Mouse (Mus musculus): ENCODE data around the gene Raf1.

DNA sequence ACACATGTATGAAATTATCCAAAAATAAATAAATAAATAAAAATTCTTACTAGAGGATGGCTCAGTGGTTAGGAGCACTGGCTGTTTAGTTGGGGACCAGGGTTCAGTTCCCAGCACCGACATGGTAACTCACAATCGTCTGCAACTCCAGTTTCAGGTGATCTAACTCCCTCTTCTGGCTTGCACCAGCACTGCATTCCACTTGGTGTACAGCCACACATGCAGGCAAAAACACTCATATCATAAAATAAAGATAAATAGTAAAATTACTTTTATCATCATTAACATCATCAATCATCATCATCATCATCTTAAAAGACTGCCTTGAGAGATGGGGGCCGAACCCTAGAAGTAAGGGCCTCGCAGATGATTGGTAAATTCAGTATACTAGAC lies 75.1 kb downstream of the Raf1 start:
- TF ChIP-seq CTCF (IDR thresholded peaks at IDR 0.05; ENCODE audit: control insufficient read depth, insufficient read depth, insufficient replicate concordance, low read depth, low read length) = no peak
- TF ChIP-seq POLR2A (IDR thresholded peaks at IDR 0.05; ENCODE audit: control insufficient read depth, low read depth, low read length) = no peak
